Mouse (Mus musculus): ENCODE measurements around the gene Clk4.

GRCm38 (mm10) chr11:51214021-51214420 is 47.5 kb upstream of the Clk4 start:
- TF ChIP-seq CTCF (IDR thresholded peaks at IDR 0.05 in 2 of 3, conservative IDR thresholded peaks at IDR 0.05 in 1 of 3; ENCODE audit: control insufficient read depth in 1 of 3, insufficient read depth in 1 of 3, low read depth in 2 of 3, low read length in 3 of 3, poor library complexity in 1 of 3, severe bottlenecking in 1 of 3), result peak in 1 of 3 experiments; percentile 1; a peak in 1 of 6 replicates
- TF ChIP-seq CHD2 (IDR thresholded peaks at IDR 0.05; ENCODE audit: low read length), result no peak
- no peak for TF ChIP-seq EP300 (IDR thresholded peaks at IDR 0.05; ENCODE audit: low read depth in 1 of 2, low read length in 2 of 2)
- no peak for TF ChIP-seq POLR2A (IDR thresholded peaks at IDR 0.05; ENCODE audit: control insufficient read depth in 1 of 2, insufficient read depth in 1 of 2, low read depth in 1 of 2, low read length in 2 of 2, poor library complexity in 1 of 2)
- TF ChIP-seq GABPA (IDR thresholded peaks at IDR 0.05; ENCODE audit: low read depth, low read length), result no peak
- no peak for TF ChIP-seq CHD1 (IDR thresholded peaks at IDR 0.05; ENCODE audit: low read depth, low read length)
- no peak for TF ChIP-seq KAT2A (conservative IDR thresholded peaks at IDR 0.05; ENCODE audit: low read depth, low read length)
- TF ChIP-seq MYB (IDR thresholded peaks at IDR 0.05; ENCODE audit: low read depth, low read length), result no peak
- no peak for TF ChIP-seq ETS1 (IDR thresholded peaks at IDR 0.05; ENCODE audit: low read depth, low read length)
- TF ChIP-seq SMC3 (IDR thresholded peaks at IDR 0.05; ENCODE audit: low read depth, low read length), result no peak
- no peak for TF ChIP-seq ZMIZ1 (IDR thresholded peaks at IDR 0.05; ENCODE audit: low read depth, low read length)
- no peak for TF ChIP-seq SIN3A (IDR thresholded peaks at IDR 0.05; ENCODE audit: low read length)
- no peak for TF ChIP-seq E2F4 (IDR thresholded peaks at IDR 0.05; ENCODE audit: borderline replicate concordance, low read depth, low read length)

Measured in MEL (cell line).